Mouse (Mus musculus) stomach, embryonic 16.5 days (tissue): ENCODE results near the gene Msi2. TPM values are rescaled to one million over a fixed set of nuclear protein-coding genes. Genes with fewer than 3 reads are reported as not detected.

Experiments
- ATAC-seq: fragments of 200-750 bp; cut with Nextera tagmentation; 2 replicates; pipeline ENCODE4 v1.8.0; 2017; ENCODE audit warnings: moderate number of reproducible peaks, moderate TSS enrichment; ENCODE audit not compliant: insufficient read depth, low FRiP score
- H3K27ac ChIP-seq: fragments of 300-500 bp; sonication (generic); 2 replicates; pipeline ENCODE4 v1.5.1; 2014; ENCODE audit warnings: low read length
- H3K27me3 ChIP-seq: fragments of 300-500 bp; sonication (generic); 2 replicates; pipeline ENCODE4 v1.6.1; 2014; ENCODE audit warnings: low read length, control low read depth, mixed read lengths; ENCODE audit not compliant: control insufficient read depth, insufficient read depth
- H3K36me3 ChIP-seq: fragments of 300-500 bp; sonication (generic); 2 replicates; pipeline ENCODE4 v1.6.1; 2014; ENCODE audit warnings: low read length; ENCODE audit not compliant: control insufficient read depth, insufficient read depth
- H3K4me1 ChIP-seq: fragments of 300-500 bp; sonication (generic); 2 replicates; pipeline ENCODE4 v1.6.1; 2014; ENCODE audit warnings: low read length, control low read depth, mixed read lengths; ENCODE audit not compliant: control insufficient read depth, insufficient read depth
- H3K4me2 ChIP-seq: fragments of 300-500 bp; sonication (generic); 2 replicates; pipeline ENCODE4 v1.6.1; 2014; ENCODE audit warnings: low read depth, low read length, mixed read lengths
- H3K4me3 ChIP-seq: fragments of 300-500 bp; sonication (generic); replicated peaks from 2 replicates; pipeline ENCODE4 v1.5.1; 2014; ENCODE audit warnings: mild to moderate bottlenecking, low read length
- H3K9ac ChIP-seq: fragments of 300-500 bp; sonication (generic); 2 replicates; pipeline ENCODE4 v1.6.1; 2014; ENCODE audit warnings: low read length
- H3K9me3 ChIP-seq: fragments of 300-500 bp; sonication (generic); replicated peaks from 2 replicates; pipeline ENCODE4 v1.6.1; 2016; ENCODE audit warnings: low read length, control low read depth; ENCODE audit not compliant: control insufficient read depth
- WGBS: fragments of 180-500 bp; shearing (Covaris S2); extraction: QIAGEN DNeasy Blood & Tissue Kit; methylation state at CpG from one replicate; pipeline ENCODE4 v1.1.7; 2014; 5-methylcytosine and 5-hydroxymethylcytosine counted together
- polyA plus RNA-seq: library from polyadenylated mRNA; unstranded; fragments of >200 nt; fragmentation: Nextera tagmentation; extraction: Ambion mirVana; gene quantifications from 2 replicates; pipeline ENCODE4 v1.2.1, GENCODE M21; 2015

Gene Msi2
- polyA plus RNA-seq, 1 experiment from 2014 or later = 11.7 TPM

DNA sequence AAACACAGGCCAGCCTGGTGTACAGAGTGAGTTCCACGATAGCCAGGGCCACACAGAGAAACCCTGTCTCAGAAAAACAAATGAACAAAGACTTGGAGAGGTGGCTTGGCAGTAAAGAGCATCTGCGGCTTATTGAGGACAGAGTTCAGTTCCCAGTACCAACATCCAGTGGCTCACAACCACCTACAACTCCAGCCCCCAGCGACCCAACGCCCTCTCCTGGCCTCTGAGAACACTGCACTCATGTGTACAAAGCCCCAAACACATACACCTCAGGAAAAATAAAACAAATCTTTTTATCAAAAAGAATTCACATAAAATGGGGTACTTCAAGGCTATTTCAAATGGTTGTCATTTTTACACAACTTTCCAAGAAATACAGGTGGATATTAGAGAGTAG is 78.5 kb downstream of the Msi2 start:
- no peaks in the 10 kb centered on the region for H3K27me3 ChIP-seq
- H3K4me2 ChIP-seq = no peak overlapping the region
- peaks cover 12% of the 10 kb centered on the region for H3K4me1 ChIP-seq
- H3K36me3 ChIP-seq = no peaks in the 10 kb centered on the region
- H3K9ac ChIP-seq = no peak overlapping the region
- 66% methylated on average over 4 of the region's 4 CpGs for WGBS
- no peak overlapping the region for H3K4me3 ChIP-seq
- no peak for ATAC-seq
- no peak overlapping the region for H3K27ac ChIP-seq
- no peaks in the 10 kb centered on the region for H3K9me3 ChIP-seq

DNA sequence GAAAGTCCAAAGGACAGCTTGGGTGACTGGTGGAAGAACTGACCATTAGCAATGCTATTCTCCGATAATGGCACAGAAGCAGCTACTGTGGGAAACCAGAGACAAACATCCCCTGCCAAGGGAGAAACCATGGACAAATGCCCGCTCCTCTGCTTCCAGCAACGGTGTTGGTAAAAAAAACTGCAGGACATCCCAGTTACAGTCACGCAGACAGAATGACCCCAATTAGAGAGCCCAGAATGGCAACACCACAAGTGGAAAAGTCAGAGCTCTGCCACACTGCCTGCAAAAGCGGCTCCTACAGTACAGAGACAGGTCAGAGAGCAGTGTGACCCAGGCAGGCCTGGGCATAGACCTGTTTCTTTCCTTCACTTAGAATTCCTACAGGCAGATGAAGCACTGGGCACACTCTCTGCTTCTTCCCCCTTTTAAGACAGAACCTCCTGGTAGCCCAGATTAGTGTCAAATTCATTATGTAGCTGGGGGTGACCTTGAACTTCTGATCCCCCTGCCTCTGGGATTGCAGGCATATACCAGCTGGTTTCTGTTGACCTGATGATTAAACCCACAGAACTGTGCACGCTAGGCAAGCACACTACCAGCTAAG is 79.3 kb downstream of the Msi2 start:
- Histone ChIP-seq H3K4me1 (peaks cover 14% of the 10 kb centered on the region), H3K36me3 (no peaks in the 10 kb centered on the region), H3K27me3 (no peaks in the 10 kb centered on the region), H3K4me2 (no peak overlapping the region), H3K4me3 (no peak overlapping the region), H3K27ac (no peak overlapping the region), H3K9ac (no peak overlapping the region), H3K9me3 (no peaks in the 10 kb centered on the region)
- WGBS = 77% methylated on average over 6 of the region's 6 CpGs
- no peak for ATAC-seq

- H3K9me3 ChIP-seq = no peaks in the 10 kb centered on the region
- no peak for ATAC-seq
- H3K4me1 ChIP-seq = peaks cover 10% of the 10 kb centered on the region
- no peak overlapping the region for H3K4me3 ChIP-seq
- H3K27ac ChIP-seq = no peak overlapping the region
- no peak overlapping the region for H3K9ac ChIP-seq
- no peak overlapping the region for H3K4me2 ChIP-seq
- no peaks in the 10 kb centered on the region for H3K36me3 ChIP-seq
- H3K27me3 ChIP-seq = no peaks in the 10 kb centered on the region
- WGBS = 60% methylated on average over 2 of the region's 2 CpGs
Observed at GRCm38 (mm10) chr11:88638254-88638653, 80.1 kb downstream of the Msi2 start.

- H3K27ac ChIP-seq = no peak overlapping the region
- H3K9me3 ChIP-seq = no peaks in the 10 kb centered on the region
- H3K4me3 ChIP-seq = no peak overlapping the region
- H3K27me3 ChIP-seq = no peaks in the 10 kb centered on the region
- H3K4me1 ChIP-seq = peaks cover 7% of the 10 kb centered on the region; the same call in 1 of the 2 replicates
- no peaks in the 10 kb centered on the region for H3K36me3 ChIP-seq
- no peak for ATAC-seq
- H3K9ac ChIP-seq = no peak overlapping the region
- 85% methylated on average over 6 of the region's 6 CpGs for WGBS
- no peak overlapping the region for H3K4me2 ChIP-seq
Observed at GRCm38 (mm10) chr11:88636934-88637333, 81.4 kb downstream of the Msi2 start.

GRCm38 (mm10) chr11:88636319-88636718 is 82.0 kb downstream of the Msi2 start:
- H3K27me3 ChIP-seq = no peaks in the 10 kb centered on the region
- H3K9ac ChIP-seq = no peak overlapping the region
- no peak overlapping the region for H3K4me3 ChIP-seq
- no peak for ATAC-seq
- H3K27ac ChIP-seq = no peak overlapping the region
- no peaks in the 10 kb centered on the region for H3K9me3 ChIP-seq
- peaks cover 7% of the 10 kb centered on the region; the same call in 1 of the 2 replicates for H3K4me1 ChIP-seq
- 90% methylated on average over 5 of the region's 5 CpGs for WGBS
- H3K4me2 ChIP-seq = no peak overlapping the region
- no peaks in the 10 kb centered on the region for H3K36me3 ChIP-seq

DNA sequence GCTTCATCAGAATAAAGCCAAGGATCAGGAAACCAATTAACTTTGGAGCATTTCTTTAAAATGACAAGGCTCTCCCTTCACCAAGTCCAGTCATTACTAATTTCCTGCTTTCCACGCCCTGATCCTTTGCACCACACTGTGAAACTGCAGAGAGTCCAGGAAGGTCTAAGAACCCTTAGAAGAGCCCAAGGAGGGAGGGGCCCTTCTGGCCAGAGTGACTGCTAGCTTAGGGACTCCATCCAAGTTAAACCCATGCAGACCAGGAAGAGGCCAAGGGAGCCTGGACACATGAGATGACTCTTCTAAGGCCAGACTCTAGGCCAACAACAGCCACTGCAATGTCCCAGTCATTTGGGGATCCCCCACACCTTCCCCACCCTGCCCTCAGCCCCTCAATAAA is 83.7 kb downstream of the Msi2 start:
- Histone ChIP-seq H3K36me3 (no peaks in the 10 kb centered on the region), H3K4me1 (peaks cover 9% of the 10 kb centered on the region), H3K4me3 (no peak overlapping the region), H3K27me3 (no peaks in the 10 kb centered on the region), H3K4me2 (no peak overlapping the region), H3K9me3 (no peaks in the 10 kb centered on the region), H3K27ac (no peak overlapping the region), H3K9ac (no peak overlapping the region)
- 69% methylated on average over 1 of the region's 1 CpGs for WGBS
- ATAC-seq = peak; percentile 45; the same call in 1 of the 2 replicates

DNA sequence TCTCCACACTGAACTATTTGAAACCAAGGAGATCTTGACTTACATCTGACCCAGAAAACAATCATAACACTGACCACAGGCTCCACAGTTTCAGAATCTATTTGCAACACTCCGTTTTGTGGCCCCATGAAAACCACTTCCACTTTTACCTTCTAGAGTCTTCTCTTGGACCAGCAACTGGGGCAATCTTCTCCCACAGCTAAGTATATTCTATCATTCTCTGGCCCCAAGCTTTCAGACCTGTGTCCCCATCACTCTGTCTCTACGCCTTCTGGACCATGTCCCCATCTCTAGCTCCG is 86.4 kb downstream of the Msi2 start:
- H3K4me3 ChIP-seq = no peak overlapping the region
- no peak overlapping the region for H3K9ac ChIP-seq
- ATAC-seq = no peak
- no peaks in the 10 kb centered on the region for H3K9me3 ChIP-seq
- WGBS = 93% methylated on average over 3 of the region's 3 CpGs
- peaks cover 32% of the 10 kb centered on the region for H3K4me1 ChIP-seq
- H3K36me3 ChIP-seq = no peaks in the 10 kb centered on the region
- no peak overlapping the region for H3K27ac ChIP-seq
- no peaks in the 10 kb centered on the region for H3K27me3 ChIP-seq
- H3K4me2 ChIP-seq = no peak overlapping the region

GRCm38 (mm10) chr11:88631084-88631931 is 87.0 kb downstream of the Msi2 start:
- Histone ChIP-seq H3K36me3 (no peaks in the 10 kb centered on the region), H3K9me3 (no peaks in the 10 kb centered on the region), H3K27me3 (no peaks in the 10 kb centered on the region), H3K4me2 (no peak overlapping the region), H3K4me1 (peaks cover 36% of the 10 kb centered on the region), H3K27ac (no peak overlapping the region), H3K4me3 (no peak overlapping the region), H3K9ac (no peak overlapping the region)
- WGBS = 86% methylated on average over 8 of the region's 8 CpGs
- no peak for ATAC-seq

DNA sequence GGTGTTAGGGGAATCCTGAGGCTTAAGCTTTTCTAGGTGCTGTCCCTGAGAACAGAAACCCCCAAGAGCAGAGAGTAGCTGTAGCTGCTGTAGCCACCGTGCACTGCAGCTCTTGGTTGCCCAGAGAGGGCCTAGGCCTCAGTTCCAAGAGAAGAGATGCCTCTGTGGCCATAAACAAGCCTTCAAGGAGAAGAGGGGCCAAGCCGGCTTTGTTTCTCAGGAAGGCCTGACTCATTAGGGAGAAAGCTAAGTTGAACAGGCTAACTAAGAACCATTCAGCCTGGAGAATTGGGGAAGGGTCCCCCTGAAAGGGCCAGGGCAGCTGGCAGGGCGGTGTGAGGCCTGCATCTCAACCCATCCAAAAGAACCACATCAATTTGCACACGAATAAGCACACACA is 88.7 kb downstream of the Msi2 start:
- 57% methylated on average over 4 of the region's 4 CpGs for WGBS
- Histone ChIP-seq H3K4me3 (no peak overlapping the region), H3K27ac (peak overlapping the region; percentile 80), H3K4me2 (no peak overlapping the region), H3K36me3 (no peaks in the 10 kb centered on the region), H3K27me3 (no peaks in the 10 kb centered on the region), H3K9me3 (no peaks in the 10 kb centered on the region), H3K9ac (peak overlapping the region; percentile 46; the same call in 1 of the 2 replicates), H3K4me1 (peaks cover 41% of the 10 kb centered on the region)
- ATAC-seq = no peak
